8 mouse cellular contexts compared by ENCODE assay signal in genomic region chr8:8733804-8734203, GRCm38 (mm10). TPM values are rescaled to one million over a fixed set of nuclear protein-coding genes. Genes with fewer than 3 reads are reported as not detected.
DNase-seq lines count a peak whose midpoint lies in the region; ATAC-seq and TF ChIP-seq lines count a peak whose summit lies in the region.

No protein-coding gene starts in this region.

- no peak for TF ChIP-seq POLR2A in embryonic fibroblast, embryonic 13.5 days (IDR thresholded peaks at IDR 0.05; ENCODE audit: low read depth, low read length)

- peak; percentile 14 for DNase-seq in kidney, adult 18-20 months
- no peak for DNase-seq in kidney, adult 11 months
- DNase-seq in CD8-positive naive resting alpha-beta T cell, adult 2 months (ENCODE audit: low read depth in 2 of 2, low spot score in 2 of 2), result peak; percentile 2 to 24
- peak; percentile 45 for DNase-seq in adipocyte (ENCODE audit: low spot score)
- DNase-seq in retina, postnatal 1 day, result peak; percentile 55
- DNase-seq in gastrocnemius, postnatal 4 days (ENCODE audit: low spot score in 2 of 2), result no peak

- H3K4me1 ChIP-seq in embryonic fibroblast, embryonic 13.5 days (ENCODE audit: control insufficient read depth, insufficient read depth, low read length), result no peaks in the 10 kb centered on the region

- no peak for ATAC-seq in erythroid progenitor cell, adult 5-6 weeks (replicated peaks; ENCODE audit: low FRiP score, poor library complexity, severe bottlenecking)

- no peak overlapping the region for H3K4me3 ChIP-seq in embryonic fibroblast, embryonic 13.5 days (ENCODE audit: insufficient read depth, low read length)

- peak; percentile 32; the same call in 1 of the 2 replicates for TF ChIP-seq CTCF in embryonic fibroblast, embryonic 13.5 days (IDR thresholded peaks at IDR 0.05; ENCODE audit: borderline replicate concordance, insufficient read depth, low read length)

- no peak overlapping the region for H3K27ac ChIP-seq in embryonic fibroblast, embryonic 13.5 days (ENCODE audit: insufficient read depth, low read length)

RNA-seq across cellular contexts. Expression of gene Arglu1, which starts 43.5 kb away (rescaled TPM):
- polyA plus RNA-seq in embryonic fibroblast, embryonic 13.5 days (2011; ENCODE audit: insufficient read length, low read depth, missing spikeins), result 104 and 109 TPM in 2 replicates
- total RNA-seq in erythroid progenitor cell, adult 5-6 weeks (2015; ENCODE audit: low replicate concordance), result 60.4 and 61.3 TPM in 2 replicates
- 81.1 and 100 TPM in 2 replicates for total RNA-seq in erythroid progenitor cell, adult 5-6 weeks (2017; ENCODE audit: low replicate concordance)
- 10 to 100 TPM; 50.9 to 75.9 TPM for total RNA-seq in gastrocnemius, postnatal 4 days (2021)

Comparison
In these comparisons a context has a peak if more than half of its experiments do, and no peak if none do; other contexts are left out.
1. DNase-seq: peak in kidney, adult 18-20 months (single experiment), CD8-positive naive resting alpha-beta T cell, adult 2 months (2 of 2), adipocyte (single experiment) and retina, postnatal 1 day (single experiment); none in kidney, adult 11 months (single experiment) and gastrocnemius, postnatal 4 days (0 of 2).